Mouse (Mus musculus) monocyte, adult 5-6 weeks (primary cell): ENCODE results near the gene Il12a. TPM values are rescaled to one million over a fixed set of nuclear protein-coding genes. Genes with fewer than 3 reads are reported as not detected.

Source experiments
- ATAC-seq: fragments of 153-309, 156-312 bp; replicated peaks from 2 replicates; pipeline ENCODE4 v1.8.0; 2017; ENCODE audit warnings: mild to moderate bottlenecking; ENCODE audit not compliant: low TSS enrichment, insufficient number of reproducible peaks, severe bottlenecking, poor library complexity, low FRiP score
- total RNA-seq: library from RNA; stranded (forward); fragments of 200-1000, 200-491, 200-594 nt; gene quantifications from 3 replicates; pipeline ENCODE4 v1.2.3, GENCODE M21; 2017

The Il12a gene
- total RNA-seq, 1 experiment from 2014 or later: 2.3 TPM

- ATAC-seq: no peak
Measured at GRCm38 (mm10) chr3:68678805-68679585, 11.4 kb upstream of the Il12a start.

GRCm38 (mm10) chr3:68683579-68683978 lies 6.9 kb upstream of the Il12a start:
- no peak for ATAC-seq

GRCm38 (mm10) chr3:68684207-68684606 lies 6.2 kb upstream of the Il12a start:
- ATAC-seq: no peak

- ATAC-seq: no peak
Measured at GRCm38 (mm10) chr3:68686852-68687560, 3.4 kb upstream of the Il12a start.

- ATAC-seq: no peak
Measured at GRCm38 (mm10) chr3:68689346-68689745, 1.1 kb upstream of the Il12a start.

- ATAC-seq: no peak
Measured at GRCm38 (mm10) chr3:68691100-68691778, 795 bp downstream of the Il12a start.

- ATAC-seq: no peak
Measured at GRCm38 (mm10) chr3:68691938-68692599, 1.6 kb downstream of the Il12a start.

GRCm38 (mm10) chr3:68692600-68693225 lies 2.3 kb downstream of the Il12a start:
- no peak for ATAC-seq

GRCm38 (mm10) chr3:68693441-68694048 lies 3.1 kb downstream of the Il12a start:
- ATAC-seq: no peak

GRCm38 (mm10) chr3:68695321-68695720 lies 4.9 kb downstream of the Il12a start:
- ATAC-seq: no peak

- no peak for ATAC-seq
Measured at GRCm38 (mm10) chr3:68696495-68697200, 6.2 kb downstream of the Il12a start.

GRCm38 (mm10) chr3:68698601-68699000 lies 8.2 kb downstream of the Il12a start:
- no peak for ATAC-seq

- no peak for ATAC-seq
Measured at GRCm38 (mm10) chr3:68700091-68700490, 9.6 kb downstream of the Il12a start.

- ATAC-seq: no peak
Measured at GRCm38 (mm10) chr3:68706307-68706706, 15.9 kb downstream of the Il12a start.

- ATAC-seq: no peak
Measured at GRCm38 (mm10) chr3:68708230-68708629, 17.8 kb downstream of the Il12a start.

- peak; percentile 89 for ATAC-seq
Measured at GRCm38 (mm10) chr3:68709198-68709797, 18.9 kb downstream of the Il12a start.

GRCm38 (mm10) chr3:68710436-68710835 lies 20.0 kb downstream of the Il12a start:
- no peak for ATAC-seq
